Mouse (Mus musculus) thymus, adult 2 months (tissue): ENCODE results near the gene Tsga10.

Source experiments
- CTCF ChIP-seq: fragments of 200-500 bp; IDR thresholded peaks from 2 replicates; pipeline ENCODE4 v1.5.1; 2012; ENCODE audit warnings: mild to moderate bottlenecking, control low read depth, low read length, moderate library complexity, borderline replicate concordance; ENCODE audit not compliant: control insufficient read depth, poor library complexity, insufficient read depth; ENCODE audit errors: extremely low read depth
- POLR2A ChIP-seq: fragments of 200-500 bp; IDR thresholded peaks from 2 replicates; pipeline ENCODE4 v1.6.1; 2012; ENCODE audit warnings: mild to moderate bottlenecking, low read length, control low read depth, moderate library complexity; ENCODE audit not compliant: control insufficient read depth, poor library complexity, insufficient read depth; ENCODE audit errors: extremely low read depth

- TF ChIP-seq CTCF (0 out of 2 replicates have a peak, but pooled peaks have one; percentile 30), POLR2A (peak; percentile 84)
Observed at GRCm38 (mm10) chr1:37890025-37890652, 23.9 kb upstream of the Tsga10 start, which contains the start of the genes Mitd1 and Mrpl30.
